Mouse (Mus musculus): ENCODE measurements around the gene 4933402N03Rik. TPM values are rescaled to one million over a fixed set of nuclear protein-coding genes. Genes with fewer than 3 reads are reported as not detected.

4933402N03Rik gene
- not detected in 2 replicates for total RNA-seq (2017)

- ATAC-seq (replicated peaks in 1 of 2; ENCODE audit: insufficient read depth in 1 of 2, low FRiP score in 2 of 2, low TSS enrichment in 1 of 2, low read depth in 1 of 2, poor library complexity in 2 of 2, severe bottlenecking in 2 of 2) = no peak
These were observed at the start of gene 4933402N03Rik for GRCm38 (mm10) chr7:131146214-131146613. Gene 4933402N03Rik, minus strand, starts transcription at chr7:131146314.

- ATAC-seq (replicated peaks in 1 of 2; ENCODE audit: insufficient read depth in 1 of 2, low FRiP score in 2 of 2, low TSS enrichment in 1 of 2, low read depth in 1 of 2, poor library complexity in 2 of 2, severe bottlenecking in 2 of 2) = no peak
These were observed 41.9 kb upstream of the 4933402N03Rik start for GRCm38 (mm10) chr7:131187996-131188395.

- ATAC-seq (replicated peaks in 1 of 2; ENCODE audit: insufficient read depth in 1 of 2, low FRiP score in 2 of 2, low TSS enrichment in 1 of 2, low read depth in 1 of 2, poor library complexity in 2 of 2, severe bottlenecking in 2 of 2) = no peak
These were observed 40.9 kb upstream of the 4933402N03Rik start for GRCm38 (mm10) chr7:131187047-131187446.

- no peak for ATAC-seq (replicated peaks in 1 of 2; ENCODE audit: insufficient read depth in 1 of 2, low FRiP score in 2 of 2, low TSS enrichment in 1 of 2, low read depth in 1 of 2, poor library complexity in 2 of 2, severe bottlenecking in 2 of 2)
These were observed 38.2 kb upstream of the 4933402N03Rik start for GRCm38 (mm10) chr7:131184339-131184738.

DNA sequence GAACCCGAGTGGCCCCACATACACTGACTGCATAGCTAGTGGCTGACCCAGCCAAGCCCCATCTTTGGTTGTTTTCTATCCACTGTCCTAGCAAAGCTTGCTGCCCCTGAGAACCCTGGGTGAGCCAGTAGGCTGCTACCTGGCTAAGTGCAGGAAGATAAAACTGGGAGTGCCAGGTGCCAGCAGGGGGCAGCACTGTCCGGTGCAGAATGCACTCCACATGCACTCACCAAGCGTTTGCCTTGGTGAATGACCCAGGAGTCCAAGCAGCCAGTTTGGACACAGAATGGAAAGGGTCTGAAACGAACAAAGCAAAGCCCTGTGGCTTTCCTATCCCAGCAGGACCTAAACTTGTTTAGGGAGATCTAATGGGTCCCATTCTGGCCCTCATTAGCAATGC is 36.6 kb upstream of the 4933402N03Rik start:
- ATAC-seq (replicated peaks in 1 of 2; ENCODE audit: insufficient read depth in 1 of 2, low FRiP score in 2 of 2, low TSS enrichment in 1 of 2, low read depth in 1 of 2, poor library complexity in 2 of 2, severe bottlenecking in 2 of 2) = peak in 1 of 2 experiments; percentile 17; a peak in 1 of 4 replicates

DNA sequence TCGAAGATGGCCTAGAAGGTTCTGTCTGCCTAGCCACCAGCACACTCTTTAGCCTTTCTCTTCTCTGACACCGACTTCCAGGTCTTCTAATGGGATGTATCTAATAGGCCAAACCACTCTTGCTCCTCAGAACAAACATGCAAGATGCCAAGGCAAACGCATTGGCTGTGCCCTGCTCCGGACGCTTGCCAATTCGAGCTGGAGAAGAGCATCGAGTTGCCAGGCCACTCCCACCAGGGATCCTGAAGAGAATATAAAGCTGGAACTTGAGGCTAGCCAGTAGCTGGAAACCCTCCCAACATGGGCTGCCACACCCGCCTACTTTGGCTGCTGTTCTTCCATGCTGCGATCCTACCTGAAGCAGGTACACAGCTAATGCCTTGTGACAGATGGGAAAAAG is 28.0 kb upstream of the 4933402N03Rik start, which contains the start of gene 5430419D17Rik:
Gene 5430419D17Rik (plus strand): TSS at position 282 of the 400 bp plus-strand sequence.
- ATAC-seq (replicated peaks in 1 of 2; ENCODE audit: insufficient read depth in 1 of 2, low FRiP score in 2 of 2, low TSS enrichment in 1 of 2, low read depth in 1 of 2, poor library complexity in 2 of 2, severe bottlenecking in 2 of 2) = no peak

GRCm38 (mm10) chr7:131169099-131169498 is 23.0 kb upstream of the 4933402N03Rik start:
- ATAC-seq (replicated peaks in 1 of 2; ENCODE audit: insufficient read depth in 1 of 2, low FRiP score in 2 of 2, low TSS enrichment in 1 of 2, low read depth in 1 of 2, poor library complexity in 2 of 2, severe bottlenecking in 2 of 2) = peak in 1 of 2 experiments; percentile 67; a peak in 3 of 4 replicates

- ATAC-seq (replicated peaks in 1 of 2; ENCODE audit: insufficient read depth in 1 of 2, low FRiP score in 2 of 2, low TSS enrichment in 1 of 2, low read depth in 1 of 2, poor library complexity in 2 of 2, severe bottlenecking in 2 of 2) = no peak
These were observed 21.7 kb upstream of the 4933402N03Rik start for GRCm38 (mm10) chr7:131167771-131168170.

- no peak for ATAC-seq (replicated peaks in 1 of 2; ENCODE audit: insufficient read depth in 1 of 2, low FRiP score in 2 of 2, low TSS enrichment in 1 of 2, low read depth in 1 of 2, poor library complexity in 2 of 2, severe bottlenecking in 2 of 2)
These were observed 16.1 kb upstream of the 4933402N03Rik start for GRCm38 (mm10) chr7:131162251-131162650.

DNA sequence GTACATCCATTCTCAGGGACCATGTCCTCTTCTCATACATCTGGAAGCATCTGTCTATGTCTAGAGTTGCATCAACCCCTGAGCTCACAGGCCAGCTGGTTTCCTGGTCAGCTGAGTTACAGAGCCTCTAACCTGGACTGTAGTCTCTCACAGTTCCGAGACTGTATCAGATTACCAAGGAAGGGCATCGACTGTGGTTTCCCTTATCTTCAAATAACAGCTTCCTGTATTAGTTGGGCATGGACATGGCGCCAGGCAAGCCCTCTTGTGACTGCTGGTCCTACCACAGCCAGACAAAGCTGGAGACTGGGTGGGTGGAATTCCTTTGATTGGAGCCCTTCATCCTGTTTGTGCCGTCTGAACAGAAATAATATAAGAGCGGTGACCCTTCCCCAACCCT is 6.9 kb upstream of the 4933402N03Rik start:
- ATAC-seq (replicated peaks in 1 of 2; ENCODE audit: insufficient read depth in 1 of 2, low FRiP score in 2 of 2, low TSS enrichment in 1 of 2, low read depth in 1 of 2, poor library complexity in 2 of 2, severe bottlenecking in 2 of 2) = peak; percentile 53 to 62; a peak in 2 of 4 replicates

- ATAC-seq (replicated peaks in 1 of 2; ENCODE audit: insufficient read depth in 1 of 2, low FRiP score in 2 of 2, low TSS enrichment in 1 of 2, low read depth in 1 of 2, poor library complexity in 2 of 2, severe bottlenecking in 2 of 2) = no peak
These were observed 4.1 kb upstream of the 4933402N03Rik start for GRCm38 (mm10) chr7:131150179-131150578.

DNA sequence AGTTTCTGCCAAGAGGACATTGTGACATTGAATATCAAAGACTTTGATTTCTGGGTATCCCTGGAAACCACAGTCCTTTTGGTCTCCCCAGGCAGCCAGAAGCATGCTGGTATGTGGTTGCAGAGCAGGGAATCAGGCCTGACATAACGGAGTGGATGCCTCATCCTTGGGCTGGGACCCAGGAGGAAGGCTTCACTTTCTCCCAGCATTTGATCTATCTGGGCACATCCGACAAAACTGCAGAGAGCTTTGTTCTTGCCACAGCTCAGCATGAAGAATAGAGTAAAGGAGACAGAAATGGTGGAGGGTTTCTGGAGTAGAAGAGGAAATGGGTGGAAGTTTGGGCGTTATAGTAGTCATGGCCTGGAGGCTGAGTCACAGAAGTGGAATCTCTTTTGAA is 12.9 kb downstream of the 4933402N03Rik start:
- ATAC-seq (replicated peaks in 1 of 2; ENCODE audit: insufficient read depth in 1 of 2, low FRiP score in 2 of 2, low TSS enrichment in 1 of 2, low read depth in 1 of 2, poor library complexity in 2 of 2, severe bottlenecking in 2 of 2) = no peak

GRCm38 (mm10) chr7:131130021-131130420 is 16.1 kb downstream of the 4933402N03Rik start:
- no peak for ATAC-seq (replicated peaks in 1 of 2; ENCODE audit: insufficient read depth in 1 of 2, low FRiP score in 2 of 2, low TSS enrichment in 1 of 2, low read depth in 1 of 2, poor library complexity in 2 of 2, severe bottlenecking in 2 of 2)

- ATAC-seq (replicated peaks in 1 of 2; ENCODE audit: insufficient read depth in 1 of 2, low FRiP score in 2 of 2, low TSS enrichment in 1 of 2, low read depth in 1 of 2, poor library complexity in 2 of 2, severe bottlenecking in 2 of 2) = no peak
These were observed 23.8 kb downstream of the 4933402N03Rik start for GRCm38 (mm10) chr7:131122210-131122807.

- ATAC-seq (replicated peaks in 1 of 2; ENCODE audit: insufficient read depth in 1 of 2, low FRiP score in 2 of 2, low TSS enrichment in 1 of 2, low read depth in 1 of 2, poor library complexity in 2 of 2, severe bottlenecking in 2 of 2) = no peak
These were observed 31.7 kb downstream of the 4933402N03Rik start for GRCm38 (mm10) chr7:131114434-131114833.

DNA sequence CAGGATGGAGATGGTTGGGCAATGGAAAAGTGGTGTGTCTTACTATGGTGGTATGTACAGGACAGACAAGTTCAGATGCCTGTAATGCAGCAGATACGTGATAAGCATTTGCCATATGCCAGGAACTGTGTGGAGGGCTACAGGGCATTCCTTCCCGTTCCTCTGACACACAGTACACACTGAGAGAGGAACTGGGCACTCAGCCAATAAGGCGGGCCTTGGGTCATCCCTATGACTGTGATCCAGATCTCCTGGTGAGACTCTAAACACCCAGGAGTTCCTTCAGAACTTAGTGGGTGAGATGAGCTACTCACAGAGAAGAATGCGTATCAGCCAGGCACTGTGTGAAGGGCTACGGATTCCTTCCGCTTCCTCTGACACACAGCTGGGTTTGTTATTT is 32.4 kb downstream of the 4933402N03Rik start:
- no peak for ATAC-seq (replicated peaks in 1 of 2; ENCODE audit: insufficient read depth in 1 of 2, low FRiP score in 2 of 2, low TSS enrichment in 1 of 2, low read depth in 1 of 2, poor library complexity in 2 of 2, severe bottlenecking in 2 of 2)

DNA sequence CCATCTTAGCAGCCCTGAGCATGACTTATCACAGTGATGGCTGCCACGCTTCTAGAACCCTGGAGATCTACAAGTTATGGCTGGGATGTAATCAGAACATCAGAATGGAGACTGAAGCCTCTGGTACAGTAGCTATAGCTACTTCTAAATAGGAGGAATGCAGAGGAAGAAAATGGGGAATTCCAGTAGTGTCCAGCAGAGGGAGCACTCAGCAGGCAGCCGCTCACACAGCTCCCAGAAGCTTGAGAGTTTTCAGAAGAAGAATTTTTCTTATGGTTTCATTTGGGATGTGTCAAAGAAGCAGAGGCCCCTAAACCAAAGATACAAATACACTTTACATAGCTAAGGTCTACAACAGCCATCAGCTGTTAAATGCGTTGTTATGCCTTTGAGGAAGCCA is 33.6 kb downstream of the 4933402N03Rik start:
- ATAC-seq (replicated peaks in 1 of 2; ENCODE audit: insufficient read depth in 1 of 2, low FRiP score in 2 of 2, low TSS enrichment in 1 of 2, low read depth in 1 of 2, poor library complexity in 2 of 2, severe bottlenecking in 2 of 2) = peak in 1 of 2 experiments; percentile 62; a peak in 1 of 4 replicates
